Mouse (Mus musculus) limb, embryonic 13.5 days (tissue): Measurements from ENCODE around the gene Pdap1. TPM values are rescaled to one million over a fixed set of nuclear protein-coding genes. Genes with fewer than 3 reads are reported as not detected.
"Not testable (repeated sequence)": the region's sequence is repeated elsewhere in the genome, so short reads cannot be mapped to it uniquely, and the experiment has no call there.

ENCODE experiments used
- ATAC-seq: fragments of 200-750 bp; cut with Nextera tagmentation; 2 replicates; pipeline ENCODE4 v1.8.0; 2017; ENCODE audit warnings: low read depth, moderate number of reproducible peaks, moderate TSS enrichment; ENCODE audit not compliant: low FRiP score
- H3K27ac ChIP-seq: fragments of 300-500 bp; sonication (generic); 2 replicates; pipeline ENCODE4 v1.5.1; 2015; ENCODE audit warnings: inconsistent platforms, mild to moderate bottlenecking, moderate library complexity
- H3K27me3 ChIP-seq: fragments of 300-500 bp; sonication (generic); 2 replicates; pipeline ENCODE4 v1.6.1; 2015; ENCODE audit warnings: mild to moderate bottlenecking, inconsistent platforms
- H3K36me3 ChIP-seq: fragments of 300-500 bp; sonication (generic); 2 replicates; pipeline ENCODE4 v1.6.1; 2015; ENCODE audit warnings: inconsistent platforms, mild to moderate bottlenecking, moderate library complexity
- H3K4me1 ChIP-seq: fragments of 300-500 bp; sonication (generic); 2 replicates; pipeline ENCODE4 v1.6.1; 2015; ENCODE audit warnings: inconsistent platforms
- H3K4me2 ChIP-seq: fragments of 300-500 bp; sonication (generic); replicated peaks from 2 replicates; pipeline ENCODE4 v1.6.1; 2015; ENCODE audit warnings: inconsistent platforms, mild to moderate bottlenecking, moderate library complexity
- H3K4me3 ChIP-seq: fragments of 300-500 bp; sonication (generic); 2 replicates; pipeline ENCODE4 v1.5.1; 2015; ENCODE audit warnings: moderate library complexity, mild to moderate bottlenecking, inconsistent platforms
- H3K9ac ChIP-seq: fragments of 300-500 bp; sonication (generic); 2 replicates; pipeline ENCODE4 v1.6.1; 2015; ENCODE audit warnings: mild to moderate bottlenecking, inconsistent platforms
- H3K9me3 ChIP-seq: fragments of 300-500 bp; sonication (generic); 2 replicates; pipeline ENCODE4 v1.6.1; 2016; ENCODE audit warnings: inconsistent platforms
- WGBS: fragments of 180-500 bp; shearing (Covaris S2); methylation state at CpG from one replicate; pipeline ENCODE4 v1.1.7; 2015; 5-methylcytosine and 5-hydroxymethylcytosine counted together
- polyA plus RNA-seq: library from polyadenylated mRNA; unstranded; fragments of >200 nt; fragmentation: Nextera tagmentation; extraction: Ambion mirVana; gene quantifications from 2 replicates; pipeline ENCODE4 v1.2.1, GENCODE M21; 2015

Gene Pdap1
- polyA plus RNA-seq, 1 experiment from 2014 or later = 137 TPM

DNA sequence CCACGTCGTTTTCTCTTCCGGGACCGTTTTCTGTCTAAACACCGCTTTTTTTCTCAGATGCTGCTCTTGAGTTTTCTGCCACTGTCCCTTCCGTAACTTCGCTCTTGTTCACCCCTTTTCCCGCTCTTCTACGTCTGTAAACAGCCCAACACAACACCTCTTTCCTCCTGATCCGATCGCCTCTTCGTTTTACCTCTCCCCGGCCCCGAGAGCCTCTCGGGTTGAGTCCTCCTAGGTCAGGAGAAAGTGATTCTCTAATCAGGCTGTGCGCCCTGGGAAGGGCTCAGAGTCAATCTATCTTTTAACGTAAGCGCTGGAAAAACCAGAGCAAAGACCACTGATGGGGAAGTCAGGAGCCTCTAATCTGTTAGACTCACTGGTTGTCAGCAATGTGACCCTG lies 573 bp upstream of the Pdap1 start:
- no peaks in the 10 kb centered on the region for H3K9me3 ChIP-seq
- peaks cover 28% of the 10 kb centered on the region for H3K4me1 ChIP-seq
- peak overlapping the region; percentile 84 for H3K27ac ChIP-seq
- peak overlapping the region; percentile 93 for H3K4me2 ChIP-seq
- H3K9ac ChIP-seq = peak overlapping the region; percentile 94
- peak overlapping the region; percentile 82 for H3K4me3 ChIP-seq
- H3K36me3 ChIP-seq = peaks cover 64% of the 10 kb centered on the region
- WGBS = under 1% methylated on average over 18 of the region's 18 CpGs
- no peak for ATAC-seq
- H3K27me3 ChIP-seq = no peaks in the 10 kb centered on the region

DNA sequence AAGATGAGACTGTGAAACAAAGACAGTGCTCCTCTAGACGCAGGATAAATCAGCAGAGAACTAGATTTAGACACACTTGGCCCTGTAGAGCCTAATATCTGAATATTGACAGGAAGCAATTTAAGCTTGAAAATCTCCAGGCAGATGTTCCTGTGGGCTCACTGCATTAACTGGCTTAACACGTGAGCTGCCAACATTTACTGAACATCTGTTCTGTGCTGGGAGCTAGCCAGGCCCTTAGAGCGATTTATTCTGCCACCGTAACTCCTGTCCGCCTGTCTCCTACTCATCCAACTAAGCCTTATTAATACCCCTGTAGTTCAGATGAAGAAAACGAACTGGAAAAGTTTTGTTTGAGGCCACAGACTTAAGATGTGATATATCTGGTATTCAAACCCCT lies 1.2 kb downstream of the Pdap1 start:
- H3K4me1 ChIP-seq = peaks cover 28% of the 10 kb centered on the region
- WGBS = 10% methylated on average over 6 of the region's 6 CpGs
- H3K9ac ChIP-seq = peak overlapping the region; percentile 94
- H3K27me3 ChIP-seq = no peaks in the 10 kb centered on the region
- H3K4me3 ChIP-seq = peak overlapping the region; percentile 82
- H3K4me2 ChIP-seq = peak overlapping the region; percentile 93
- H3K36me3 ChIP-seq = peaks cover 64% of the 10 kb centered on the region
- peak overlapping the region; percentile 84; the same call in 1 of the 2 replicates for H3K27ac ChIP-seq
- H3K9me3 ChIP-seq = no peaks in the 10 kb centered on the region
- ATAC-seq = no peak

DNA sequence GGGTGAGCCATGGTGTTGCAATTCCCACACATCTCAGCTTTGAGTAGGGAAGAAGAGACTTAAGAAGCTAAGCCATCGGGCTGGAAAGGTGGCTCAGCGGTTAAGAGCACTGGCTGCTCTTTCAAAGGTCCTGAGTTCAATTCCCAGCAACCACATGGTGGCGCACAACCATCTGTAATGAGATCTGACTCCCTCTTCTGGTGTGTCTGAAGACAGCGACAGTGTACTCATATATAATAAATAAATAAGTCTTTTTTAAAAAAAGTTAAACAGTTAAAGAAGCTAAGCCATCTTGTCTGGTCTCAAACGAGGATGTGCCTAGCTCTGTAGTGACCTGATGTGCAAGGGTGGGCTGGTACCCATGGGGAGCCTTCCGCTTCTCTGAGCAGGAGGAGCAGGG lies 6.8 kb downstream of the Pdap1 start:
- ATAC-seq, H3K27ac ChIP-seq, H3K4me2 ChIP-seq, H3K9me3 ChIP-seq, H3K4me3 ChIP-seq, H3K9ac ChIP-seq, H3K27me3 ChIP-seq: not testable (repeated sequence)
- Histone ChIP-seq H3K36me3 (peaks cover 91% of the 10 kb centered on the region), H3K4me1 (peaks cover 13% of the 10 kb centered on the region)
- 87% methylated on average over 6 of the region's 6 CpGs for WGBS

DNA sequence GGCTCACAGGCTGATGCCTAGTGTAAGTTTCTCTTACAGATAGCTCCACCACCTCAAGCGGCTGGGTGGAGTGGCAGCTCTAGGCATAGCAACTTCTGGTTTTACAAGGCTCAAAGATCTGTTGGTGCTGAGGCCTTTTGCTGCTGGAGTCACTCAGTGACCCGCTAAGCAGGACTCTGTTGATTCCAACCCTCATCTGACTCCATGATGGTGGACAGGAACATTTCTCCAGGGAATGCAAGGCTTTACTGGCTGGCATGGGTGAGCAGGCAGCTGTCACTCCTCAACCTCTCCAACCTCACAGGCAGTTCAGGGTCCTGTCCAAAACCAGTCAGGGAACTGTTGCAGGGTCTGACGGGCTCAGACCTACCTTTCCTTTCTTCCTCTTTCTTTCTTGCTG lies 9.0 kb downstream of the Pdap1 start:
- peaks cover 95% of the 10 kb centered on the region for H3K36me3 ChIP-seq
- H3K9me3 ChIP-seq = no peaks in the 10 kb centered on the region
- H3K27ac ChIP-seq = no peak overlapping the region
- no peak for ATAC-seq
- H3K4me2 ChIP-seq = no peak overlapping the region
- H3K4me3 ChIP-seq = no peak overlapping the region
- no peaks in the 10 kb centered on the region for H3K27me3 ChIP-seq
- WGBS = 91% methylated on average over 3 of the region's 3 CpGs
- no peak overlapping the region for H3K9ac ChIP-seq
- H3K4me1 ChIP-seq = no peaks in the 10 kb centered on the region

DNA sequence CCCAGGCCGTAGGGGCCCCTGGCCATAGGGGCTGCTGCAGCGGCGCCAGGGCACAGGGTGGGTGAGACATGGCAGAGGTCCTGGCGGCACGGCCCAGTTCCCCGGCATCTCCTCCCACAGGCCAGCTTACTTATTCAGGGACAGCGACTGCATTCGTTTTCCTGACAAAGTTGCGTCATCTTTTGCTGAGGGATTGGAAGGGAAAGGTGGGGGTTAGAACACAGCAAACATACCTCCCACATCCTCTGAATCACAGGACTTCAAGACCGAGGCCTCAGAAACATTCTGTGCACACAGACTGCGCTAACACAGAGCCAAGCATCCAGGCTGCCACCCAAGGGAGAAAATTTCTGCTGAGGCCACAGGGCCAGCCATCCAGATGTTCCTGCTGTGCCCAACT lies 9.8 kb downstream of the Pdap1 start:
- Histone ChIP-seq H3K4me1 (no peaks in the 10 kb centered on the region), H3K4me3 (no peak overlapping the region), H3K36me3 (peaks cover 95% of the 10 kb centered on the region), H3K27me3 (no peaks in the 10 kb centered on the region), H3K9me3 (no peaks in the 10 kb centered on the region), H3K27ac (no peak overlapping the region), H3K4me2 (no peak overlapping the region), H3K9ac (no peak overlapping the region)
- no peak for ATAC-seq
- WGBS = 90% methylated on average over 11 of the region's 11 CpGs

DNA sequence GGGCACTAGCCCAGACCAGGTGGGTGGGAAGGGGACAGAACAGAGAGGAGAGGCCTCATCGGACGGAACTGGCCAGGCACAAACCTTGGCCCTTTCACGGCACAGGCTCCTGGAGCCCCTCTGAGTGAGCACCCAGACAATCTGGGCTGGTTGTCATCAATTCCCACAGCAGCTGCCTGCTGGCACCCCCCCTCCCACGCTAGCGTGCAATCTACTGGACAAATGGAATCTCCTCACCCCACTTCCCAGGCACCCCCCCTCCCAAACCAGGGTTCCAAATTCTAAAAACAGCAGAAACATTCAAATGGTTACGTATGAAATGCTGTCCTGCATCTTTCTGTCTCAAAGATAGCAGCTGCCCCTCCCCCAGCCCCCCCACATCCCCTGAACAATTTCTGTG lies 10.3 kb downstream of the Pdap1 start:
- H3K27ac ChIP-seq, ATAC-seq, H3K4me3 ChIP-seq, H3K9me3 ChIP-seq, H3K9ac ChIP-seq, H3K4me1 ChIP-seq, H3K27me3 ChIP-seq, H3K4me2 ChIP-seq: not testable (repeated sequence)
- WGBS = 88% methylated on average over 4 of the region's 6 CpGs
- H3K36me3 ChIP-seq = peaks cover 95% of the 10 kb centered on the region

DNA sequence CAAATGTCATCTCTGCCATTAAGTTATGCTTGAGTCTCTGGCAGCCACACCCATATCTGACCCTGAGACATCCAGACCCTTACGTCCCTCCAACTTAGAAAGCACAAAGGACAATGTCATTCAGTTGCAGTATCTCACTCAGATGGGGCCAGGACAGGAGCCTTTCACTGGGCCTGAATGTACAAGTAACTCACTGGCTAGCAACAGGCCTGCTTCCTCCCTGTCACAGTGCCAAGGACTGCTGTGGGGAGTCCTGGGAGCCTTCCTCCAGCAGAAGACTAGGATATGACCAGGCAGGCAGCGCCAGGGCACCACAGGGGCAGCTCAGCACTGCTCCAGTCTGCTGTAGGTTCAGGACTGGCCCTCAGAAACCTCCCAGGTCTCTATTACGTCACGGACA lies 10.9 kb downstream of the Pdap1 start:
- no peak overlapping the region for H3K9ac ChIP-seq
- H3K4me2 ChIP-seq = no peak overlapping the region
- no peaks in the 10 kb centered on the region for H3K4me1 ChIP-seq
- 97% methylated on average over 4 of the region's 4 CpGs for WGBS
- H3K36me3 ChIP-seq = peaks cover 95% of the 10 kb centered on the region
- no peaks in the 10 kb centered on the region for H3K27me3 ChIP-seq
- no peak overlapping the region for H3K27ac ChIP-seq
- no peak for ATAC-seq
- H3K4me3 ChIP-seq = no peak overlapping the region
- H3K9me3 ChIP-seq = no peaks in the 10 kb centered on the region

DNA sequence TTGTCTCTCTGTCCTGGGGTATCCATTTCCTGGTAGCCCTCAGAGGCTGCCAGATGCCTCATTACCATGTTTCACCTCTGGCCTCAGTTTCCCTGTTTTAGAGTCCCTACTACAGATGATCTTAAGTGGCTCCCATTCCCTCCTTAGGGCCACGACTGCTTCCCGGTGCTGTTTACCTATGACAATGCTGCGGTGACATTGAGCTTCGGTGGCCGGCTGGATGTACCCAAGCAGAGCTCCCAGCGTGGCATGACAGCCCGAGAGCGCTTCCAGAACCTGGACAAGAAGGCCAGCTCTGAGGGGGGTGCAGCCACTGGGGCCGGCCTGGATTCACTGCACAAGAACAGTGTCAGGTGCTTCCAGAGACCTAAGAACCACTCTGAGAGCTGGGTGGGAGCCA lies 13.5 kb downstream of the Pdap1 start:
- H3K4me3 ChIP-seq = no peak overlapping the region
- H3K9ac ChIP-seq = no peak overlapping the region
- ATAC-seq = no peak
- no peaks in the 10 kb centered on the region for H3K4me1 ChIP-seq
- no peak overlapping the region for H3K4me2 ChIP-seq
- no peak overlapping the region for H3K27ac ChIP-seq
- H3K36me3 ChIP-seq = peaks cover 93% of the 10 kb centered on the region
- H3K27me3 ChIP-seq = no peaks in the 10 kb centered on the region
- H3K9me3 ChIP-seq = no peaks in the 10 kb centered on the region
- 95% methylated on average over 9 of the region's 9 CpGs for WGBS

DNA sequence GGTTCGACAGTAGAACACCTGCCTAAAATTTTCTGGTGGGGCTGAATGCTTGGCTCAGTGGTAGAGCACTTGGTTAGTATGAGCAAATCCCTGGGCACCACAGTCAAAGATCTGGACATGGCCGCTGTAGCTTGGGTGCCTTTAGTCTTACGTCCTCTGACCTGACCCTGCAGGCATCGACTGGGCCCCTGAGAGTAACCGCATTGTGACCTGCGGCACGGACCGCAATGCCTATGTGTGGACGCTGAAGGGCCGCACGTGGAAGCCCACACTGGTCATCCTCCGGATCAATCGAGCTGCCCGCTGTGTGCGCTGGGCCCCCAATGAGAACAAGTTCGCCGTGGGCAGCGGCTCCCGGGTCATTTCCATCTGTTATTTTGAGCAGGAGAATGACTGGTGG lies 16.6 kb downstream of the Pdap1 start:
- H3K27ac ChIP-seq = no peak overlapping the region
- H3K27me3 ChIP-seq = no peaks in the 10 kb centered on the region
- peaks cover 11% of the 10 kb centered on the region for H3K4me1 ChIP-seq
- no peak for ATAC-seq
- 0 out of 2 replicates have a peak, but pooled peaks cover 5% of the 10 kb centered on the region for H3K9me3 ChIP-seq
- no peak overlapping the region for H3K4me2 ChIP-seq
- no peak overlapping the region for H3K4me3 ChIP-seq
- 93% methylated on average over 19 of the region's 19 CpGs for WGBS
- peaks cover 71% of the 10 kb centered on the region for H3K36me3 ChIP-seq
- H3K9ac ChIP-seq = no peak overlapping the region

DNA sequence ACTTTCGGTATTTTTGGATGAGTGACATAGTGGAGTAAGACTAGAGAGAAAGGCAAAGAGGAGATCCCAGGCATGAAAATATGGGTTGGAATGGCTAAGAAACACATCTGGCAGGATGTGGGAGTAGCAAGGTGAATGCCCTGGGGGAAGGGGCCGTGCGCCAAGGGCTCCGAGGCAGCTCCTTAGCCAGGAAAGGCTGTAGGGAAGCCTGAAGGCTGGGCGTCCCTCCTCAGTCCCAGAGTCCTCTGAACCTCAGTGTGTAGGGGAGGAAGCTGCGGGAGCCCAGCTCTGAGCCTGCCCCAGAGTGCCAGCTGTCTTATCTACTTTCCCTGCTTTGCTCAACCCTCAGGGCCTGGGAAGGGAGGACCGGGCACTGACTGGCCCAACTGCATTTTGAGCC lies 19.1 kb downstream of the Pdap1 start:
- Histone ChIP-seq H3K36me3 (peaks cover 48% of the 10 kb centered on the region), H3K4me3 (no peak overlapping the region), H3K4me2 (no peak overlapping the region), H3K9ac (peak overlapping the region; percentile 43), H3K4me1 (peaks cover 30% of the 10 kb centered on the region), H3K9me3 (0 out of 2 replicates have a peak, but pooled peaks cover 5% of the 10 kb centered on the region), H3K27me3 (no peaks in the 10 kb centered on the region), H3K27ac (0 out of 2 replicates have a peak overlapping the region, but pooled peaks have one; percentile 28)
- 36% methylated on average over 7 of the region's 7 CpGs for WGBS
- no peak for ATAC-seq

DNA sequence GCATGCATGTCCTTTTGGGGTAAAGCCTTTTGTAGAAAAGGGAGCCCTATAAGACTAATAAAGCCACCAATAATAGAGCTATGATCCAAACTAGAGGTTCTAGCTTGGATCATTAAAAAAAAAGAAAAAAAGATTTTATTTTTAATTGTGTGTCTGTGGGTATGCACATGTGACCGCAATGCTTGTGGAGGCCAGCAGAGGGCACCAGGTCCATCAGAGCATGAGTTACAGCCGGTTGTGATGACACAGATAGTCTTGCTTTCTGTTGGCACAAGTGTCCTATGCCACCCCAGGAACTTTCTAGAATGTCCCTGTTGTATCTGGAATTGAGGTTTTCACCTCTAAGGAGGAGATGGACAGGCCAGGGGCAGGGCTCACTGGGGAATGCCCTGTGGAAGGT lies 20.7 kb downstream of the Pdap1 start:
- no peak for ATAC-seq
- H3K9me3 ChIP-seq = 0 out of 2 replicates have a peak, but pooled peaks cover 5% of the 10 kb centered on the region
- H3K4me1 ChIP-seq = peaks cover 43% of the 10 kb centered on the region
- H3K27ac ChIP-seq = no peak overlapping the region
- no peaks in the 10 kb centered on the region for H3K27me3 ChIP-seq
- no peak overlapping the region for H3K4me3 ChIP-seq
- WGBS = 93% methylated on average over 2 of the region's 2 CpGs
- no peak overlapping the region for H3K9ac ChIP-seq
- peaks cover 33% of the 10 kb centered on the region for H3K36me3 ChIP-seq
- H3K4me2 ChIP-seq = no peak overlapping the region

DNA sequence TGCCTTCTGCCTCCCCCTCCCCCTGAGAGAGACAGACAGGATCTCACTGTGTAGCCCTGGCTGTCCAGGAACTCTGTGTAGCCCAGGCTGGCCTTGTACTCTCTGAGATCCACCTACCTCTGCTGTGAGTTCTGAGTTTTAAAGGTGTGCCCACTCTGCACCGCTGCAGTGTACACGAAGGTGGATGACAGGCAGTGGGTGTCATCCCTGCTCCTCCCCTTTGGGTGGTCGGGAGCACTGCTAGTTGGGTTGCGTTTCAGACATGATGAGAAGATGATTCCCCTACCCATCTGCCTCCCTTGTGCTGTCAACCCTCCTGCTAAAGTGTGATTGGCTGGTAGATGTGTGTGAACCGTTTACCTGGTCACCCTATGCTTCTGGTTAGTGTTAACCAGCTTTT lies 21.6 kb downstream of the Pdap1 start:
- no peak overlapping the region for H3K27ac ChIP-seq
- H3K4me3 ChIP-seq = no peak overlapping the region
- peaks cover 24% of the 10 kb centered on the region for H3K36me3 ChIP-seq
- WGBS = 87% methylated on average over 5 of the region's 5 CpGs
- no peaks in the 10 kb centered on the region for H3K27me3 ChIP-seq
- H3K9me3 ChIP-seq = 0 out of 2 replicates have a peak, but pooled peaks cover 5% of the 10 kb centered on the region
- H3K4me2 ChIP-seq = no peak overlapping the region
- ATAC-seq = no peak
- peaks cover 48% of the 10 kb centered on the region for H3K4me1 ChIP-seq
- no peak overlapping the region for H3K9ac ChIP-seq

DNA sequence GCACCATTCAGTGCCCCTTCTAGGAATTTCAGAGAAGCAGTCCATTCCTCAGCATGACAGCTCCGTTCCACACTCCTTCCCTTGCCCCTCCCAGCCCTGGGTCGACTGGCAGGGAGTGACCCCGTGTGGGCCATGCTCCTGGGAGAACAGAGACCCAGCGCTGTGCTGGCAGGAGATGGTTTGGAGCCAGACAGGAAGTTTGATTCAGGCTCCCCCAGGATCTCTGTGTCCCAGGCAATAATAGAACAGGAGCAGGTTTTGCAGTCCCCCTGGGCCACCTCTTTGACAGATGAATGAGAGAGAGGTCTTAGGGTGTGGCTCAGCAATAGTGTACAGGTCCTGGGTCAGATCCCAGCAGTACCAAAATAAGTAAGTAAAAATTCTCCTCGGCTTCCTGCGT lies 22.0 kb downstream of the Pdap1 start:
- H3K9ac ChIP-seq = no peak overlapping the region
- no peak for ATAC-seq
- H3K4me2 ChIP-seq = no peak overlapping the region
- 0 out of 2 replicates have a peak, but pooled peaks cover 5% of the 10 kb centered on the region for H3K9me3 ChIP-seq
- peaks cover 48% of the 10 kb centered on the region for H3K4me1 ChIP-seq
- no peaks in the 10 kb centered on the region for H3K27me3 ChIP-seq
- peaks cover 19% of the 10 kb centered on the region for H3K36me3 ChIP-seq
- 57% methylated on average over 6 of the region's 6 CpGs for WGBS
- H3K27ac ChIP-seq = no peak overlapping the region
- no peak overlapping the region for H3K4me3 ChIP-seq
